Mouse (Mus musculus): ENCODE measurements around the gene Fam120a.

GRCm38 (mm10) chr13:48954825-48955224 is 13.0 kb downstream of the Fam120a start:
- TF ChIP-seq CTCF (IDR thresholded peaks at IDR 0.05; ENCODE audit: borderline replicate concordance, control insufficient read depth, extremely low read depth, insufficient read depth, low read length, poor library complexity) (no peak), POLR2A (IDR thresholded peaks at IDR 0.05; ENCODE audit: control insufficient read depth, extremely low read depth, insufficient read depth, low read length, poor library complexity) (no peak)
